Mouse (Mus musculus): ENCODE measurements around the gene Ercc2. TPM values are rescaled to one million over a fixed set of nuclear protein-coding genes. Genes with fewer than 3 reads are reported as not detected.
A peak's percentile ranks its signal among the peaks of the same experiment; 100 is the strongest.

The Ercc2 gene
- polyA plus RNA-seq, 1 experiment from 2014 or later, result 18.3 TPM

DNA sequence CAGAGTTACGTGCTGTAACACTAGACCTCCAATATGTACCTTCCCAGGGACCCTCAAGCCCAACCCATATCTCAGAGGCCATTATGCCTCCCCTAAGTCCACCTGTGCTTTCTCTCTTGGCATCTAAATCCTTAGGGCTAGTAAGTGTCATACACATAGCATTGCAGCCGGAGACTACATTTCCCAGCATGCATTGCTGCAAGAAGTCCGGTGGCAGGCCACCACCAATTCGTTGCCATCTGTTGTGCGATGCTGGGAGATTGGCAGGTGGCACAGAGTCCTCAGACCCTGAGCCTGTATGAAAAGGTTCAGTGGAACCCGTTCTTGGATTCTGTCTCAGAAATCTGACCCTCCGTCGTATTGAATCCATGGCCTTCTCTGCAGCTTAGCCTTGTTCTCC is 47.9 kb downstream of the Ercc2 start:
- no peak for ATAC-seq (ENCODE audit: insufficient number of reproducible peaks, low FRiP score, low TSS enrichment, low read depth)
- Histone ChIP-seq H3K27me3 (no peaks in the 10 kb centered on the region), H3K9ac (no peak overlapping the region), H3K4me2 (replicated peaks) (no peak overlapping the region), H3K27ac (replicated peaks) (no peak overlapping the region), H3K4me3 (replicated peaks) (no peak overlapping the region), H3K4me1 (no peaks in the 10 kb centered on the region), H3K36me3 (peaks cover 100% of the 10 kb centered on the region), H3K9me3 (replicated peaks) (no peaks in the 10 kb centered on the region)
- WGBS, result 71% methylated on average over 8 of the region's 8 CpGs

DNA sequence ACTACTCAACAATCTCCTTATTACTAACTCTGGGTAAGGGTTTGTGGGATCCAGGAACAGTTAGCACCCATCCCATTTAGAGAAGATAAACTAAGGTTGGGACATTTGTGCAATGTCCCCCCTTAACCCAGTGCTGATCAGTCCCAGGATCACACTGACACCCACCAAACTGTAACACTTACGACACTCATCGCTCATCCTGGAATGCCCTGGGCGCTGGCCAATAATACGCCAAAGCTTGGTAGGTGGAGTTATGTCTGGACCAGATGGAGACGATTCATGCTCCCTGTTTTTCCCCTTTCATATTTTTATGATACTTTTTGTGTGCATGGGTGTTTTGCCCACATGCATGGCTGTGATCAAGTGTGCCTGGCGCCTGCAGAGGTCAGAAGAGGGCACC is 48.6 kb downstream of the Ercc2 start:
- Histone ChIP-seq H3K4me3 (replicated peaks) (no peak overlapping the region), H3K27ac (replicated peaks) (no peak overlapping the region), H3K27me3 (no peaks in the 10 kb centered on the region), H3K4me2 (replicated peaks) (no peak overlapping the region), H3K36me3 (peaks cover 100% of the 10 kb centered on the region), H3K9me3 (replicated peaks) (no peaks in the 10 kb centered on the region), H3K4me1 (no peaks in the 10 kb centered on the region), H3K9ac (no peak overlapping the region)
- ATAC-seq (ENCODE audit: insufficient number of reproducible peaks, low FRiP score, low TSS enrichment, low read depth), result no peak
- WGBS, result 81% methylated on average over 6 of the region's 6 CpGs

GRCm38 (mm10) chr7:19432475-19432874 is 50.7 kb downstream of the Ercc2 start:
- 96% methylated on average over 2 of the region's 2 CpGs for WGBS
- H3K36me3 ChIP-seq, result peaks cover 98% of the 10 kb centered on the region
- H3K4me1 ChIP-seq, result no peaks in the 10 kb centered on the region

GRCm38 (mm10) chr7:19436276-19436675 is 54.5 kb downstream of the Ercc2 start:
- Histone ChIP-seq H3K4me2 (replicated peaks) (no peak overlapping the region), H3K9ac (no peak overlapping the region), H3K4me1 (no peaks in the 10 kb centered on the region), H3K4me3 (replicated peaks) (no peak overlapping the region), H3K27me3 (no peaks in the 10 kb centered on the region), H3K27ac (replicated peaks) (no peak overlapping the region), H3K9me3 (replicated peaks) (no peaks in the 10 kb centered on the region), H3K36me3 (peaks cover 87% of the 10 kb centered on the region)
- no peak for ATAC-seq (ENCODE audit: insufficient number of reproducible peaks, low FRiP score, low TSS enrichment, low read depth)
- 95% methylated on average over 2 of the region's 2 CpGs for WGBS

More at GRCm38 (mm10) chr7:19432475-19432874, 50.7 kb downstream of the Ercc2 start:
- Histone ChIP-seq H3K27ac (replicated peaks) (no peak overlapping the region), H3K27me3 (no peaks in the 10 kb centered on the region), H3K9me3 (replicated peaks) (no peaks in the 10 kb centered on the region), H3K9ac (no peak overlapping the region), H3K4me2 (replicated peaks) (no peak overlapping the region), H3K4me3 (replicated peaks) (no peak overlapping the region)
- no peak for ATAC-seq (ENCODE audit: insufficient number of reproducible peaks, low FRiP score, low TSS enrichment, low read depth)

DNA sequence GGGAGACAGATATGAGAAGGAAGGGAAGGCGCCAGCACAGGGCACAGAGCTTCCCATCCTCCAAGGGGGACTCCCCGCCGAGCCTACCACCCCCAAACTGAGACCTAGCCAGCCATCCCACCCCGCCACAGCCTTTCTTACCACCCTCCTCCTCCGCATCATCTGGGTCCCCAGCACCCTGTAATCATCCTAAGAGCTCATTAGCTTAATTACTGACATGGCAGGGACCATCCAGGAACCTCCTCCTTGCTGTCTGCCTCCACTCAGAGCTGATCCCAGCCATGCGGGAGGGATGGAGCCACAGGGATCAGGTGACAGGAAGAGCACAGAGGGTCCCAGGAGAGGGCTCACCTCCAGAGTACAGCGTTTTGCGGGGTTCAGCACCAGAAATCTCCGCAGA is 55.2 kb downstream of the Ercc2 start:
- Histone ChIP-seq H3K4me3 (replicated peaks) (no peak overlapping the region), H3K4me2 (replicated peaks) (no peak overlapping the region), H3K36me3 (peaks cover 87% of the 10 kb centered on the region), H3K27ac (replicated peaks) (no peak overlapping the region), H3K9me3 (replicated peaks) (no peaks in the 10 kb centered on the region), H3K4me1 (no peaks in the 10 kb centered on the region), H3K27me3 (no peaks in the 10 kb centered on the region), H3K9ac (no peak overlapping the region)
- peak; percentile 25; the same call in 1 of the 2 replicates for ATAC-seq (ENCODE audit: insufficient number of reproducible peaks, low FRiP score, low TSS enrichment, low read depth)
- WGBS, result 72% methylated on average over 9 of the region's 9 CpGs

- Histone ChIP-seq H3K9ac (no peak overlapping the region), H3K36me3 (peaks cover 76% of the 10 kb centered on the region), H3K27ac (replicated peaks) (no peak overlapping the region), H3K27me3 (no peaks in the 10 kb centered on the region), H3K4me3 (replicated peaks) (no peak overlapping the region), H3K4me1 (no peaks in the 10 kb centered on the region), H3K9me3 (replicated peaks) (no peaks in the 10 kb centered on the region), H3K4me2 (replicated peaks) (no peak overlapping the region)
- no peak for ATAC-seq (ENCODE audit: insufficient number of reproducible peaks, low FRiP score, low TSS enrichment, low read depth)
- WGBS, result 80% methylated on average over 9 of the region's 9 CpGs
Observed at GRCm38 (mm10) chr7:19441448-19442091, 59.8 kb downstream of the Ercc2 start.

- Histone ChIP-seq H3K36me3 (peaks cover 80% of the 10 kb centered on the region), H3K4me3 (replicated peaks) (no peak overlapping the region), H3K9ac (no peak overlapping the region), H3K9me3 (replicated peaks) (no peaks in the 10 kb centered on the region), H3K27ac (replicated peaks) (no peak overlapping the region), H3K27me3 (no peaks in the 10 kb centered on the region), H3K4me1 (no peaks in the 10 kb centered on the region), H3K4me2 (replicated peaks) (no peak overlapping the region)
- no peak for ATAC-seq (ENCODE audit: insufficient number of reproducible peaks, low FRiP score, low TSS enrichment, low read depth)
- 40% methylated on average over 3 of the region's 3 CpGs for WGBS
Observed at GRCm38 (mm10) chr7:19443344-19443743, 61.5 kb downstream of the Ercc2 start.

DNA sequence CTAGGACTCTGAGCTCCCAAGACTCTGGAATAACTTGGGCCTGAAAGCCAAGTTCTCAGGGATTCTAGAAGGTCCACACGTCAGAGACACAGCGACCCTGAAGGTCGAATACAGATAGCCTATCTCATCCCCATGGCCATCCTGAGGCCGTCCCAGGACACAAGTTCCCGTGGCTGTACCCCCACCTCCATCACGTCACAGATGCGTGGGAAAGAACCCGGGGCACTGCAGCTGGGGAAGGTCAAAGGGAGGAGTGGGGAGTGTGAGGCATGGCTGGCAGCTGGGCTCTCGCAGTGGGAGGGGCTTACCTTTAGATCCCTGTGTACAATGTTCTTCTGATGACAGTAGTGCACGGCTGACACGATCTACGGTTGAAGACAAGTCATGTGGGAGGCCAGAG is 63.0 kb downstream of the Ercc2 start:
- ATAC-seq (ENCODE audit: insufficient number of reproducible peaks, low FRiP score, low TSS enrichment, low read depth), result no peak
- no peaks in the 10 kb centered on the region for H3K4me1 ChIP-seq
- no peak overlapping the region for H3K4me3 ChIP-seq (replicated peaks)
- H3K9me3 ChIP-seq (replicated peaks), result no peaks in the 10 kb centered on the region
- no peaks in the 10 kb centered on the region for H3K27me3 ChIP-seq
- WGBS, result 86% methylated on average over 12 of the region's 12 CpGs
- H3K36me3 ChIP-seq, result peaks cover 85% of the 10 kb centered on the region
- no peak overlapping the region for H3K9ac ChIP-seq
- no peak overlapping the region for H3K4me2 ChIP-seq (replicated peaks)
- H3K27ac ChIP-seq (replicated peaks), result no peak overlapping the region; the same call in 1 of the 2 replicates

MicroRNAs within 50 kb of the gene (microRNA counts, 519-probe panel; counts per million panel counts)
- microRNA mmu-miR-343, result not detected

Small RNA genes lying within 50 kb of the gene (microRNA-seq; reads per million reads assigned to microRNA genes)
- not detected for gene Mir343 (ENCODE audit: borderline number of aligned reads)

Other genes starting within 250 kb of the Ercc2 start
- gene Qpctl, start 232.7 kb upstream of the Ercc2 start, polyA plus RNA-seq (2015; fragmentation: Nextera tagmentation; extraction: Ambion mirVana), result 13.9 and 15.1 TPM in 2 replicates
- 139 and 140 TPM in 2 replicates for gene Snrpd2, start 232.3 kb upstream of the Ercc2 start, polyA plus RNA-seq (2015; fragmentation: Nextera tagmentation; extraction: Ambion mirVana)
- 0.68 and 1.1 TPM in 2 replicates for gene Gipr, start 215.9 kb upstream of the Ercc2 start, polyA plus RNA-seq (2015; fragmentation: Nextera tagmentation; extraction: Ambion mirVana)
- gene Eml2, start 205.6 kb upstream of the Ercc2 start, polyA plus RNA-seq (2015; fragmentation: Nextera tagmentation; extraction: Ambion mirVana), result 10.4 and 12.8 TPM in 2 replicates
- 1.7 and 1.9 TPM in 2 replicates for gene Gpr4, start 169.5 kb upstream of the Ercc2 start, polyA plus RNA-seq (2015; fragmentation: Nextera tagmentation; extraction: Ambion mirVana)
- 30.8 and 32.5 TPM in 2 replicates for gene Opa3, start 153.7 kb upstream of the Ercc2 start, polyA plus RNA-seq (2015; fragmentation: Nextera tagmentation; extraction: Ambion mirVana)
- 85.2 TPM in 2 replicates for gene Vasp, start 110.2 kb upstream of the Ercc2 start, polyA plus RNA-seq (2015; fragmentation: Nextera tagmentation; extraction: Ambion mirVana)
- 0.14 and 0.41 TPM in 2 replicates for gene Ppm1n, start 101.9 kb upstream of the Ercc2 start, polyA plus RNA-seq (2015; fragmentation: Nextera tagmentation; extraction: Ambion mirVana)
- 39.2 and 41.9 TPM in 2 replicates for gene Rtn2, start 99.4 kb upstream of the Ercc2 start, polyA plus RNA-seq (2015; fragmentation: Nextera tagmentation; extraction: Ambion mirVana)
- gene Fosb, start 72.0 kb upstream of the Ercc2 start, polyA plus RNA-seq (2015; fragmentation: Nextera tagmentation; extraction: Ambion mirVana), result 0.21 and 0.69 TPM in 2 replicates
- 83.0 and 85.5 TPM in 2 replicates for gene Ercc1, start 37.2 kb upstream of the Ercc2 start, polyA plus RNA-seq (2015; fragmentation: Nextera tagmentation; extraction: Ambion mirVana)
- gene Cd3eap, start 22.5 kb upstream of the Ercc2 start, polyA plus RNA-seq (2015; fragmentation: Nextera tagmentation; extraction: Ambion mirVana), result 30.4 and 32.0 TPM in 2 replicates
- gene Ppp1r13l, start 22.3 kb upstream of the Ercc2 start, polyA plus RNA-seq (2015; fragmentation: Nextera tagmentation; extraction: Ambion mirVana), result 17.2 and 22.7 TPM in 2 replicates
- 41.8 and 43.1 TPM in 2 replicates for gene Klc3, start 22.1 kb downstream of the Ercc2 start, polyA plus RNA-seq (2015; fragmentation: Nextera tagmentation; extraction: Ambion mirVana)
- 118 and 167 TPM in 2 replicates for gene Ckm, start 22.8 kb downstream of the Ercc2 start, polyA plus RNA-seq (2015; fragmentation: Nextera tagmentation; extraction: Ambion mirVana)
- 11.8 and 14.4 TPM in 2 replicates for gene Mark4, start 76.8 kb downstream of the Ercc2 start, polyA plus RNA-seq (2015; fragmentation: Nextera tagmentation; extraction: Ambion mirVana)
- gene Exoc3l2, start 81.3 kb downstream of the Ercc2 start, polyA plus RNA-seq (2015; fragmentation: Nextera tagmentation; extraction: Ambion mirVana), result 1.2 and 1.4 TPM in 2 replicates
- 2.4 and 2.8 TPM in 2 replicates for gene Bloc1s3, start 126.4 kb downstream of the Ercc2 start, polyA plus RNA-seq (2015; fragmentation: Nextera tagmentation; extraction: Ambion mirVana)
- 89.5 and 101 TPM in 2 replicates for gene Trappc6a, start 126.4 kb downstream of the Ercc2 start, polyA plus RNA-seq (2015; fragmentation: Nextera tagmentation; extraction: Ambion mirVana)
- gene Nkpd1, start 135.8 kb downstream of the Ercc2 start, polyA plus RNA-seq (2015; fragmentation: Nextera tagmentation; extraction: Ambion mirVana), result 3.1 and 3.3 TPM in 2 replicates
- gene Ppp1r37, start 181.1 kb downstream of the Ercc2 start, polyA plus RNA-seq (2015; fragmentation: Nextera tagmentation; extraction: Ambion mirVana), result 31.4 and 36.0 TPM in 2 replicates
- gene Zfp296, start 195.3 kb downstream of the Ercc2 start, polyA plus RNA-seq (2015; fragmentation: Nextera tagmentation; extraction: Ambion mirVana), result 1.5 and 2.2 TPM in 2 replicates
- 149 and 162 TPM in 2 replicates for gene Gemin7, start 195.6 kb downstream of the Ercc2 start, polyA plus RNA-seq (2015; fragmentation: Nextera tagmentation; extraction: Ambion mirVana)
- 58.3 and 66.1 TPM in 2 replicates for gene Clasrp, start 222.5 kb downstream of the Ercc2 start, polyA plus RNA-seq (2015; fragmentation: Nextera tagmentation; extraction: Ambion mirVana)
- 14.0 and 15.8 TPM in 2 replicates for gene Relb, start 247.4 kb downstream of the Ercc2 start, polyA plus RNA-seq (2015; fragmentation: Nextera tagmentation; extraction: Ambion mirVana)

Data from embryonic facial prominence, embryonic 15.5 days (tissue).